Mouse (Mus musculus) kidney, embryonic 15.5 days (tissue): Measurements from ENCODE around the gene Olfr401. TPM values are rescaled to one million over a fixed set of nuclear protein-coding genes. Genes with fewer than 3 reads are reported as not detected.
"Not testable (repeated sequence)": the region's sequence is repeated elsewhere in the genome, so short reads cannot be mapped to it uniquely, and the experiment has no call there.

ENCODE experiments used
- ATAC-seq: fragments of 200-750 bp; cut with Nextera tagmentation; replicated peaks from 2 replicates; pipeline ENCODE4 v1.8.0; 2017; ENCODE audit warnings: moderate TSS enrichment; ENCODE audit not compliant: low FRiP score
- H3K27ac ChIP-seq: fragments of 300-500 bp; sonication (generic); 2 replicates; pipeline ENCODE4 v1.5.1; 2015; ENCODE audit warnings: mild to moderate bottlenecking, inconsistent platforms
- H3K27me3 ChIP-seq: fragments of 300-500 bp; sonication (generic); 2 replicates; pipeline ENCODE4 v1.6.1; 2015; ENCODE audit warnings: inconsistent platforms
- H3K36me3 ChIP-seq: fragments of 300-500 bp; sonication (generic); 2 replicates; pipeline ENCODE4 v1.6.1; 2015; ENCODE audit warnings: inconsistent platforms
- H3K4me1 ChIP-seq: fragments of 300-500 bp; sonication (generic); 2 replicates; pipeline ENCODE4 v1.6.1; 2015; ENCODE audit warnings: inconsistent platforms
- H3K4me2 ChIP-seq: fragments of 300-500 bp; sonication (generic); 2 replicates; pipeline ENCODE4 v1.6.1; 2015; ENCODE audit warnings: moderate library complexity, mild to moderate bottlenecking, inconsistent platforms
- H3K4me3 ChIP-seq: fragments of 300-500 bp; sonication (generic); replicated peaks from 2 replicates; pipeline ENCODE4 v1.5.1; 2015; ENCODE audit warnings: mild to moderate bottlenecking, inconsistent platforms
- H3K9ac ChIP-seq: fragments of 300-500 bp; sonication (generic); 2 replicates; pipeline ENCODE4 v1.6.1; 2015; ENCODE audit warnings: mild to moderate bottlenecking, inconsistent platforms
- H3K9me3 ChIP-seq: fragments of 300-500 bp; sonication (generic); replicated peaks from 2 replicates; pipeline ENCODE4 v1.6.1; 2016; ENCODE audit warnings: inconsistent platforms
- WGBS: fragments of 180-500 bp; shearing (Covaris S2); methylation state at CpG from one replicate; pipeline ENCODE4 v1.1.7; 2015; ENCODE audit warnings: mixed read lengths; 5-methylcytosine and 5-hydroxymethylcytosine counted together
- polyA plus RNA-seq: library from polyadenylated mRNA; unstranded; fragments of >200 nt; fragmentation: Nextera tagmentation; extraction: Ambion mirVana; gene quantifications from 2 replicates; pipeline ENCODE4 v1.2.1, GENCODE M21; 2015

Olfr401 gene
- polyA plus RNA-seq, result not detected in 2 replicates

- no peak within 1 kb of the TSS for H3K9ac ChIP-seq
- H3K27me3 ChIP-seq, result no peaks in the 10 kb centered on the region
- no peak for ATAC-seq
- H3K4me1 ChIP-seq, result no peaks in the 10 kb centered on the region
- no peak within 1 kb of the TSS for H3K27ac ChIP-seq
- no peak within 1 kb of the TSS for H3K4me3 ChIP-seq
- peaks cover 9% of the 10 kb centered on the region; the same call in 1 of the 2 replicates for H3K9me3 ChIP-seq
- no peaks in the 10 kb centered on the region for H3K36me3 ChIP-seq
- H3K4me2 ChIP-seq, result no peak within 1 kb of the TSS
Observed at GRCm38 (mm10) chr11:74113412-74113811, at the start of gene Olfr401. TSS of gene Olfr401 (plus strand) at chr11:74113712.

GRCm38 (mm10) chr11:74069655-74070054 is 43.9 kb upstream of the Olfr401 start, which contains the start of gene Zfp616:
TSS of gene Zfp616 (plus strand) at chr11:74069955.
- no peak within 1 kb of the TSS for H3K27ac ChIP-seq
- H3K27me3 ChIP-seq, result no peaks in the 10 kb centered on the region
- no peaks in the 10 kb centered on the region for H3K9me3 ChIP-seq
- ATAC-seq, result no peak
- H3K36me3 ChIP-seq, result no peaks in the 10 kb centered on the region
- 90% methylated on average over 1 of the region's 1 CpGs for WGBS
- H3K4me1 ChIP-seq, result no peaks in the 10 kb centered on the region
- no peak within 1 kb of the TSS for H3K4me2 ChIP-seq
- H3K4me3 ChIP-seq, result no peak within 1 kb of the TSS
- no peak within 1 kb of the TSS for H3K9ac ChIP-seq

GRCm38 (mm10) chr11:74100724-74101123 is 12.8 kb upstream of the Olfr401 start:
- Histone ChIP-seq H3K27me3 (no peaks in the 10 kb centered on the region), H3K27ac (no peak overlapping the region), H3K4me2 (no peak overlapping the region), H3K4me1 (no peaks in the 10 kb centered on the region), H3K9ac (no peak overlapping the region), H3K9me3 (peaks cover 7% of the 10 kb centered on the region; the same call in 1 of the 2 replicates), H3K4me3 (no peak overlapping the region), H3K36me3 (no peaks in the 10 kb centered on the region)
- WGBS, result 82% methylated on average over 2 of the region's 2 CpGs
- ATAC-seq, result no peak

- 48% methylated on average over 2 of the region's 2 CpGs for WGBS
- peaks cover 7% of the 10 kb centered on the region; the same call in 1 of the 2 replicates for H3K9me3 ChIP-seq
- H3K4me3 ChIP-seq, result no peak overlapping the region
- H3K4me1 ChIP-seq, result no peaks in the 10 kb centered on the region
- no peak for ATAC-seq
- no peaks in the 10 kb centered on the region for H3K36me3 ChIP-seq
- H3K27ac ChIP-seq, result no peak overlapping the region
- H3K4me2 ChIP-seq, result no peak overlapping the region
- H3K9ac ChIP-seq, result no peak overlapping the region
- no peaks in the 10 kb centered on the region for H3K27me3 ChIP-seq
Observed at GRCm38 (mm10) chr11:74101507-74101906, 12.0 kb upstream of the Olfr401 start.

GRCm38 (mm10) chr11:74105066-74105465 is 8.4 kb upstream of the Olfr401 start:
- Histone ChIP-seq H3K4me1 (no peaks in the 10 kb centered on the region), H3K36me3 (no peaks in the 10 kb centered on the region), H3K9ac (no peak overlapping the region), H3K4me2 (no peak overlapping the region), H3K9me3 (peaks cover 4% of the 10 kb centered on the region; the same call in 1 of the 2 replicates), H3K27ac (no peak overlapping the region), H3K4me3 (no peak overlapping the region), H3K27me3 (no peaks in the 10 kb centered on the region)
- ATAC-seq, result no peak
- WGBS, result 28% methylated on average over 5 of the region's 5 CpGs

- H3K4me2 ChIP-seq, H3K4me3 ChIP-seq, H3K27me3 ChIP-seq, H3K9ac ChIP-seq, H3K4me1 ChIP-seq, H3K27ac ChIP-seq, ATAC-seq, H3K36me3 ChIP-seq: not testable (repeated sequence)
- WGBS, result 35% methylated on average over 1 of the region's 1 CpGs
- peaks cover 14% of the 10 kb centered on the region for H3K9me3 ChIP-seq
Observed at GRCm38 (mm10) chr11:74140001-74140400, 26.5 kb downstream of the Olfr401 start.

- no peaks in the 10 kb centered on the region for H3K27me3 ChIP-seq
- H3K4me2 ChIP-seq, result no peak overlapping the region
- H3K27ac ChIP-seq, result no peak overlapping the region
- no peaks in the 10 kb centered on the region for H3K4me1 ChIP-seq
- no peaks in the 10 kb centered on the region for H3K36me3 ChIP-seq
- no peak overlapping the region for H3K9ac ChIP-seq
- no peak overlapping the region for H3K4me3 ChIP-seq
- H3K9me3 ChIP-seq, result peaks cover 17% of the 10 kb centered on the region
- no peak for ATAC-seq
Observed at GRCm38 (mm10) chr11:74145866-74146265, 32.4 kb downstream of the Olfr401 start.

GRCm38 (mm10) chr11:74153229-74153628 is 39.7 kb downstream of the Olfr401 start, which contains the start of gene Olfr402:
TSS of gene Olfr402 (plus strand) at chr11:74153529.
- no peaks in the 10 kb centered on the region for H3K4me1 ChIP-seq
- no peaks in the 10 kb centered on the region for H3K36me3 ChIP-seq
- ATAC-seq, result no peak
- peaks cover 3% of the 10 kb centered on the region for H3K9me3 ChIP-seq
- WGBS, result 65% methylated on average over 3 of the region's 3 CpGs
- no peak within 1 kb of the TSS for H3K9ac ChIP-seq
- H3K27me3 ChIP-seq, result no peaks in the 10 kb centered on the region
- no peak within 1 kb of the TSS for H3K4me3 ChIP-seq
- no peak within 1 kb of the TSS for H3K4me2 ChIP-seq
- H3K27ac ChIP-seq, result no peak within 1 kb of the TSS

GRCm38 (mm10) chr11:74168771-74169170 is 55.3 kb downstream of the Olfr401 start:
- Histone ChIP-seq H3K9me3 (no peaks in the 10 kb centered on the region; the same call in 1 of the 2 replicates), H3K4me3 (no peak overlapping the region), H3K4me2 (no peak overlapping the region), H3K4me1 (no peaks in the 10 kb centered on the region), H3K9ac (no peak overlapping the region), H3K27me3 (no peaks in the 10 kb centered on the region), H3K27ac (no peak overlapping the region), H3K36me3 (no peaks in the 10 kb centered on the region)
- no peak for ATAC-seq

Other genes starting within 250 kb of the Olfr401 start
- not detected in 2 replicates for gene Olfr394, start 222.9 kb upstream of the Olfr401 start, polyA plus RNA-seq
- not detected in 2 replicates for gene Olfr395, start 204.4 kb upstream of the Olfr401 start, polyA plus RNA-seq
- not detected in 2 replicates for gene Olfr23, start 177.0 kb upstream of the Olfr401 start, polyA plus RNA-seq
- not detected in 2 replicates for gene Olfr397, start 152.9 kb upstream of the Olfr401 start, polyA plus RNA-seq
- gene Olfr398, start 123.3 kb upstream of the Olfr401 start, polyA plus RNA-seq, result not detected in 2 replicates
- gene Olfr139, start 57.2 kb upstream of the Olfr401 start, polyA plus RNA-seq, result not detected in 2 replicates
- gene Olfr399, start 57.1 kb upstream of the Olfr401 start, polyA plus RNA-seq, result not detected in 2 replicates
- 0.05 TPM in 1 of 2 replicates, not detected in the other for gene Zfp616, start 43.8 kb upstream of the Olfr401 start, polyA plus RNA-seq
- gene Olfr402, start 39.8 kb downstream of the Olfr401 start, polyA plus RNA-seq, result not detected in 2 replicates
- gene Olfr403, start 72.5 kb downstream of the Olfr401 start, polyA plus RNA-seq, result not detected in 2 replicates
- gene Olfr43, start 97.7 kb downstream of the Olfr401 start, polyA plus RNA-seq, result not detected in 2 replicates
- gene Olfr406, start 146.1 kb downstream of the Olfr401 start, polyA plus RNA-seq, result not detected in 2 replicates
- gene Olfr59, start 170.0 kb downstream of the Olfr401 start, polyA plus RNA-seq, result not detected in 2 replicates
- gene Olfr410, start 224.3 kb downstream of the Olfr401 start, polyA plus RNA-seq, result not detected in 2 replicates
- gene Olfr411, start 238.9 kb downstream of the Olfr401 start, polyA plus RNA-seq, result not detected in 2 replicates
- gene Olfr412, start 248.4 kb downstream of the Olfr401 start, polyA plus RNA-seq, result not detected in 2 replicates